Mouse (Mus musculus) midbrain, embryonic 14.5 days (tissue): ENCODE data around the gene Gstp1. TPM values are rescaled to one million over a fixed set of nuclear protein-coding genes. Genes with fewer than 3 reads are reported as not detected.
"Not testable (repeated sequence)": the region's sequence is repeated elsewhere in the genome, so short reads cannot be mapped to it uniquely, and the experiment has no call there.

ENCODE experiments used
- ATAC-seq: fragments of 200-750 bp; cut with Nextera tagmentation; 2 replicates; pipeline ENCODE4 v1.8.0; 2017; ENCODE audit warnings: moderate number of reproducible peaks, moderate library complexity; ENCODE audit not compliant: low FRiP score, low TSS enrichment
- DNase-seq: peaks from one replicate; pipeline ENCODE4 v3.0.0-alpha.2; 2015
- H3K27ac ChIP-seq: fragments of 300-500 bp; sonication (generic); replicated peaks from 2 replicates; pipeline ENCODE4 v1.5.1; 2014; ENCODE audit warnings: mild to moderate bottlenecking, low read depth, low read length, moderate library complexity
- H3K27me3 ChIP-seq: fragments of 300-500 bp; sonication (generic); 2 replicates; pipeline ENCODE4 v1.6.1; 2014; ENCODE audit warnings: low read length, control low read depth, mixed read lengths; ENCODE audit not compliant: control insufficient read depth, insufficient read depth
- H3K36me3 ChIP-seq: fragments of 300-500 bp; sonication (generic); 2 replicates; pipeline ENCODE4 v1.6.1; 2014; ENCODE audit warnings: low read length, control low read depth; ENCODE audit not compliant: control insufficient read depth, insufficient read depth
- H3K4me1 ChIP-seq: fragments of 300-500 bp; sonication (generic); 2 replicates; pipeline ENCODE4 v1.6.1; 2014; ENCODE audit warnings: mild to moderate bottlenecking, antibody characterized with exemption, low read length, control low read depth; ENCODE audit not compliant: control insufficient read depth, insufficient read depth
- H3K4me2 ChIP-seq: fragments of 300-500 bp; sonication (generic); 2 replicates; pipeline ENCODE4 v1.6.1; 2014; ENCODE audit warnings: mild to moderate bottlenecking, low read length, moderate library complexity
- H3K4me3 ChIP-seq: fragments of 300-500 bp; sonication (generic); replicated peaks from 2 replicates; pipeline ENCODE4 v1.5.1; 2014; ENCODE audit warnings: low read depth, low read length
- H3K9ac ChIP-seq: fragments of 300-500 bp; sonication (generic); replicated peaks from 2 replicates; pipeline ENCODE4 v1.6.1; 2014; ENCODE audit warnings: mild to moderate bottlenecking, low read length, moderate library complexity
- H3K9me3 ChIP-seq: fragments of 300-500 bp; sonication (generic); 2 replicates; pipeline ENCODE4 v1.6.1; 2016; ENCODE audit warnings: low read length, control low read depth, mixed read lengths; ENCODE audit not compliant: control insufficient read depth
- WGBS: fragments of 180-500 bp; shearing (Covaris S2); extraction: QIAGEN DNeasy Blood & Tissue Kit; methylation state at CpG from one replicate; pipeline ENCODE4 v1.1.7; 2014; 5-methylcytosine and 5-hydroxymethylcytosine counted together
- polyA plus RNA-seq: library from polyadenylated mRNA; unstranded; fragments of >200 nt; fragmentation: Nextera tagmentation; extraction: Ambion mirVana; gene quantifications from 2 replicates; pipeline ENCODE4 v1.2.1, GENCODE M21; 2014

Gstp1 gene
- polyA plus RNA-seq, 1 experiment from 2014 or later: 397 TPM

- H3K4me1 ChIP-seq, ATAC-seq: not testable (repeated sequence)
These were observed 11.3 kb upstream of the Gstp1 start for GRCm38 (mm10) chr19:4049069-4049468.

DNA sequence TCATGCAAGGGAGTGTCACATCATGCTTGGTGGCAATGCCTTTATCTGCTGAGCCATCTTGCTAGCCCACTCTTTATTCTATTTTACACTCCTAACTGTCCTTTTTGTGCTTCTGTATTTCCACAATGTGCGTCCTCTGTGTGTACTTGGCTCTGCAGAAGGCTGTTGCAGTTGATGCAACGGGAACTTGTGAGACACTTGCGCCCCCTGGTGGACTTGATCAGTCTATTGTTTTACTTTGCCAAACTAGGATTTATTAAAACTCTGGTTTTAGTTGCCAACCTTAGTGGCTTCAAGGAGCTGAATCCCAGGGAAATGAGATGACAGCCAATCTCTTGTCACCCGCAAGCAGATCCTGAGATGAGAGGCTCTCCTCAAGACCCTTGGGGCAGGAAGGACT, 10.1 kb upstream of the Gstp1 start:
- 15% methylated on average over 4 of the region's 4 CpGs for WGBS
- no peak overlapping the region for H3K27ac ChIP-seq
- no peak for ATAC-seq

More at GRCm38 (mm10) chr19:4049069-4049468, 11.3 kb upstream of the Gstp1 start:
- H3K4me2 ChIP-seq, H3K4me3 ChIP-seq, H3K27me3 ChIP-seq, H3K27ac ChIP-seq, H3K9ac ChIP-seq, H3K36me3 ChIP-seq, DNase-seq, H3K9me3 ChIP-seq: not testable (repeated sequence)
- WGBS: 82% methylated on average over 5 of the region's 5 CpGs

DNA sequence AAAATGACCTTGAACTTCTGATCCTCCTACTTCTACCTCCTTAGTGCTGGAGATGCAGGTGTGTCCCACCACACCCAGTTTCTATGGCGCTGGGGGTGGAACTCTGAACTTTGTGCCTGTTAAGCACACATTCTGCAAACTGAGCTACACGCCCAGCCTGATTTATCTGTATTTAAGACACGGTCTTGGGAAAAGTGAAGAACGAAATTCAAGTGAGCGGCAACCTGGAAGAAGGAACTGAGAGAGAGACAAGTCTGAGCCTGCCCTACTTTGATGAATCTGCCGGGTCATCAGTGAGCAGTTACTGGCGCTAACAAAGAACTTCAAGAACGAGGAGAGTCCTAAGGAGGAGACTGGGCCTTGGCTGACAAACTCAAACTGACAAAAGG, 9.1 kb upstream of the Gstp1 start:
- no peaks in the 10 kb centered on the region for H3K4me1 ChIP-seq
- no peaks in the 10 kb centered on the region for H3K36me3 ChIP-seq
- H3K9ac ChIP-seq: no peak overlapping the region
- 81% methylated on average over 8 of the region's 8 CpGs for WGBS
- H3K4me3 ChIP-seq: no peak overlapping the region
- no peaks in the 10 kb centered on the region for H3K9me3 ChIP-seq
- H3K27me3 ChIP-seq: no peaks in the 10 kb centered on the region
- H3K4me2 ChIP-seq: no peak overlapping the region
- H3K27ac ChIP-seq: no peak overlapping the region
- no peak for DNase-seq
- ATAC-seq: no peak

More for the DNA sequence above, 10.1 kb upstream of the Gstp1 start:
- no peak overlapping the region for H3K9ac ChIP-seq
- no peak overlapping the region for H3K4me3 ChIP-seq
- peak; percentile 89 for DNase-seq
- no peak overlapping the region for H3K4me2 ChIP-seq
- no peaks in the 10 kb centered on the region for H3K4me1 ChIP-seq
- H3K36me3 ChIP-seq: no peaks in the 10 kb centered on the region
- H3K27me3 ChIP-seq: no peaks in the 10 kb centered on the region
- H3K9me3 ChIP-seq: no peaks in the 10 kb centered on the region

DNA sequence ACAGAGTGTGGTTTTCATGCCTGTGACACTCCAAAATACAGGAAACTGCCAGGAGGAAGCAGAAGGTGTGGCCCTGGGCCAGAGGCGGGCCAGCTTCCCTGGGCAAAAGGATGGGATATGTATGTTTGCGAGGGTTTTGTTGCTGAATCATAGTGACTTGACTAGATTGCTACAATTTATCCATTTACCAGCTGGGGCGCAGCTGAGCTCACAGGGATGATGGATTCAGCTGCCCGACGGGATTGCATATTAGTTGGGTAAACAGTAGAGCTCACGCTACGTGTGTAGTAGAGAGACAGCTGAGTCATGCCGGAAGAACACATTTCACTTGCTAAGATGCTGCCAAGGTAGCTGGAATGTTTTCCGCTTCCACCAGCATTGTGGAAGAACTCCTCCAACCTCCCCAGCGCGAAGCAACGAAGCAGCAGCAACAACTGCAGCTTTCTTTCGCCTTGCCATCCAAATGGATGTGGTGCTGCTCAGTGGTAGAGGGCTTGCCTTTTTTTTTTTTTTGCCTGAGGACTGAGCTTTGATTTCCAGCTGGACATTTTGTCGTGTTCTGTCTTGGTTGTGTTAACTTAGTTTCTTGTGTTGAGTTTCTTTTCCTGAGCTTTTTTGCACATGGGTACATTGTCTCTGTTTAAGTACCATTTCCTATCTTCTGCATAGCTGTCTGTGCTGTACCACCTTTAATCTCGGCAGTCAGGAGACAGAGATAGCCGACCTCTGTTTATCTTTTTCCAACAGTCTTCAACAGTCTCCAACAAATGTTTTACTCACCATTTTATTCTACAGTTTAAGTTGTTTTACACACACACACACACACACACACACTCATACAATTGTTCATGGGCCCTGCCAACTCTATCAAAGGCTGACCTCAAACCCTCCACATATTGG, 8.4 kb upstream of the Gstp1 start, which contains the start of gene Gstp2:
Gstp2 (minus strand) TSS at position 58 of the 900 bp plus-strand sequence.
- Histone ChIP-seq H3K9me3 (no peaks in the 10 kb centered on the region), H3K9ac (no peak within 1 kb of the TSS), H3K4me2 (no peak within 1 kb of the TSS), H3K36me3 (no peaks in the 10 kb centered on the region), H3K4me1 (no peaks in the 10 kb centered on the region), H3K4me3 (no peak within 1 kb of the TSS), H3K27ac (no peak within 1 kb of the TSS), H3K27me3 (no peaks in the 10 kb centered on the region)
- WGBS: 60% methylated on average over 16 of the region's 16 CpGs
- ATAC-seq (no peak), DNase-seq (peak; percentile 75)

- H3K9ac ChIP-seq, H3K4me2 ChIP-seq, H3K36me3 ChIP-seq, H3K4me1 ChIP-seq, H3K27ac ChIP-seq, DNase-seq, H3K27me3 ChIP-seq, H3K9me3 ChIP-seq, ATAC-seq, H3K4me3 ChIP-seq: not testable (repeated sequence)
- WGBS: 89% methylated on average over 5 of the region's 5 CpGs
These were observed 6.3 kb upstream of the Gstp1 start for GRCm38 (mm10) chr19:4044109-4044508.

DNA sequence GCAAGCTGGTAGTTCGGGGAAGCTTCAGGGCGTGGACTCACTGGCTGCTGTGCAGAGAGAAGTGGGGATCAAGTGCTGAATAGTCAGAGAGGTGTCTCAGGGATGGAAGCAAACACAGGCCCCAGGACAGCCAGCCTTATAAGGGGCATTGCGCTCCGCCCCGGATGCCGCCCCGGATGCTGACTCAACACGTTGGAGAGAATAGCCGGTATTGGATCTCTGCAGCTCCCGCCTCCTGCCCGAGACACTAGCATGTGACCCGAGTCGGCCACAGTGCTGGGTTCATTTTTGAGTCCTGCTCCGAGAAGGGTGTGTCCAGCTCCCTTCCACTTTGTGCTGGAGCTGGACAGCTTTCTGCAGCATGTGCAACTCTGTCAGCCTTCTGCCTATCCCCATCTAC, 4.3 kb upstream of the Gstp1 start:
- 79% methylated on average over 14 of the region's 14 CpGs for WGBS
- H3K9me3 ChIP-seq: no peaks in the 10 kb centered on the region
- H3K4me3 ChIP-seq: no peak overlapping the region
- no peak overlapping the region for H3K9ac ChIP-seq
- H3K27ac ChIP-seq: no peak overlapping the region
- no peak overlapping the region for H3K4me2 ChIP-seq
- H3K27me3 ChIP-seq: no peaks in the 10 kb centered on the region
- DNase-seq: no peak
- ATAC-seq: no peak
- no peaks in the 10 kb centered on the region for H3K4me1 ChIP-seq
- H3K36me3 ChIP-seq: no peaks in the 10 kb centered on the region

- not testable (repeated sequence) for H3K27me3 ChIP-seq, H3K9me3 ChIP-seq, H3K27ac ChIP-seq, H3K36me3 ChIP-seq, DNase-seq, ATAC-seq, H3K4me1 ChIP-seq, H3K4me3 ChIP-seq, H3K4me2 ChIP-seq, H3K9ac ChIP-seq
- 82% methylated on average over 3 of the region's 4 CpGs for WGBS
These were observed 3.7 kb upstream of the Gstp1 start for GRCm38 (mm10) chr19:4041500-4041899.

- ATAC-seq, H3K27ac ChIP-seq, H3K4me3 ChIP-seq, H3K9ac ChIP-seq, H3K4me1 ChIP-seq, H3K4me2 ChIP-seq, H3K9me3 ChIP-seq, H3K27me3 ChIP-seq, DNase-seq, H3K36me3 ChIP-seq: not testable (repeated sequence)
- 90% methylated on average over 5 of the region's 5 CpGs for WGBS
These were observed 3.2 kb upstream of the Gstp1 start for GRCm38 (mm10) chr19:4040941-4041340.
